Mouse (Mus musculus): ENCODE results near the gene Tesc. TPM values are rescaled to one million over a fixed set of nuclear protein-coding genes. Genes with fewer than 3 reads are reported as not detected.

The Tesc gene
- polyA plus RNA-seq, 1 experiment, result 3.6 TPM

DNA sequence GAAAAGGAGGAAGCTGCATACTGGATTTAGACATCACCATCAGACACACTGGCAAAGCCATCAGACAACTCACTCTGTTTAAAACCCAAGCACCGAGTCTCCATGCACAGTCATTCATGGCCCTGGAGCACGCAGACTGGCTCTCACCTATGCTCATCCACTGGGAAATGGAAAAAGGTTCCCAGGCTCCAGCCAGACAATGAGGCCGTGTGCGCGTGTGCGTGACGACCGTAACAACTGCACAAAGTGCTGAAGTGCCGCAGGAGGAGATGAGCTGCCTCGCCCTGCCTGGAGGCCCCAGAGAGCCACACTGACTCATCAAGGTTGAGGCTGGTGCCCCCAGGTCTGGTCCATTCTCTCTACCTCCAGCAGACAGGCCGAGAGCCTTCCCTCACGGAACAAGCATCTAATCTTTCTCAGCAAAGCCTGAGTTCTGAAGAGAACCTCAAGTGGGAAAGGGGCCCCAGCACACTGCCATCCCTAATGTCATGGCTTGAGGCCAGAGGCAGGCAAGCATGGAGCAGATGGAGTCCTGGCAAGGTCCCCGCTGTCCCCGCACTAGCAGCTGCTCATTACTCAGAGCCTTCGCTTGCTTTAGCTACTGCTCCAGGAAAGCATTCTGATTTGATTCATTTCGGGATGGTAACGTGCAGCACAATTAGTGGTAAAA is 80.7 kb downstream of the Tesc start:
- DNase-seq (ENCODE audit: low read depth), result no peak

DNA sequence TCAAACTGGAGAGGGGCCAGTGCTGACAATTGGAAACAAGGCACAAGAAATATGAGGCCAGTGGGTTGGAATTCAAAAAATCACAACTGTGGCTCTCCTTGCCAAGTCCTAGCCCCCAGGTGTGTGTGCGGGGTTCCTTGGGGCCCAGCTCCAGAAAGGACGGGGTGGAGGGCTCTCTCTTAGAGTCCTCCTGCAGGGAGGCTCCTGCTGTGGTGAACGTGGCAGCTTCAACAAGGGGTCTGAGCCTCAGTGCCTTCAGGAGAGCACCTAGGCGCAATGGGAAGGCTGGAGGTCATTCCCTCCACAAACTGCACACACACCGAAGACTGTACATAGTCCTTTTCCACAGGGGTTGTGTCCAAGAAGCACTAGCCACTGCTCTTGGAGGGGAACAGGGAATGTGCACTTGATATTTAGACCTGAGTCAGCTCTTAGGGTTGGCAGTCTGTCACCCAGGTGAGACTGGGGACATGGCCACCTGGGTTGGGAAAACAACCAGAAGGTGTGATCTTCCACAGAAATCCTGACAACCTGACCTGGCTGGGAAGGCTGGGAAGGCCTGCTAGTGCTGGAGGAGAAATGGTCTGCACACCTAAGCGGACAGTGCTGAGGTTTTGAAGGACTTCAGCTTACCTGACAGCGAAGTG is 81.4 kb downstream of the Tesc start:
- DNase-seq (ENCODE audit: low read depth), result no peak

Other genes with a start within 250 kb of the Tesc start
- 0.38 and 0.72 TPM in 2 replicates for gene Nos1, start 246.7 kb upstream of the Tesc start, polyA plus RNA-seq (2012; rRNA removed)
- 46.0 and 54.1 TPM in 2 replicates for gene Fbxo21, start 51.0 kb upstream of the Tesc start, polyA plus RNA-seq (2012; rRNA removed)
- gene Fbxw8, start 127.7 kb downstream of the Tesc start, polyA plus RNA-seq (2012; rRNA removed), result 65.2 and 80.7 TPM in 2 replicates
- gene Hrk, start 136.9 kb downstream of the Tesc start, polyA plus RNA-seq (2012; rRNA removed), result 0.08 and 0.16 TPM in 2 replicates
- 16.4 and 19.6 TPM in 2 replicates for gene Rnft2, start 217.4 kb downstream of the Tesc start, polyA plus RNA-seq (2012; rRNA removed)
- 9.9 and 12.0 TPM in 2 replicates for gene 2410131K14Rik, start 217.5 kb downstream of the Tesc start, polyA plus RNA-seq (2012; rRNA removed)